Mouse (Mus musculus): Measurements from ENCODE around the gene Ascc3.

Ascc3 gene

DNA sequence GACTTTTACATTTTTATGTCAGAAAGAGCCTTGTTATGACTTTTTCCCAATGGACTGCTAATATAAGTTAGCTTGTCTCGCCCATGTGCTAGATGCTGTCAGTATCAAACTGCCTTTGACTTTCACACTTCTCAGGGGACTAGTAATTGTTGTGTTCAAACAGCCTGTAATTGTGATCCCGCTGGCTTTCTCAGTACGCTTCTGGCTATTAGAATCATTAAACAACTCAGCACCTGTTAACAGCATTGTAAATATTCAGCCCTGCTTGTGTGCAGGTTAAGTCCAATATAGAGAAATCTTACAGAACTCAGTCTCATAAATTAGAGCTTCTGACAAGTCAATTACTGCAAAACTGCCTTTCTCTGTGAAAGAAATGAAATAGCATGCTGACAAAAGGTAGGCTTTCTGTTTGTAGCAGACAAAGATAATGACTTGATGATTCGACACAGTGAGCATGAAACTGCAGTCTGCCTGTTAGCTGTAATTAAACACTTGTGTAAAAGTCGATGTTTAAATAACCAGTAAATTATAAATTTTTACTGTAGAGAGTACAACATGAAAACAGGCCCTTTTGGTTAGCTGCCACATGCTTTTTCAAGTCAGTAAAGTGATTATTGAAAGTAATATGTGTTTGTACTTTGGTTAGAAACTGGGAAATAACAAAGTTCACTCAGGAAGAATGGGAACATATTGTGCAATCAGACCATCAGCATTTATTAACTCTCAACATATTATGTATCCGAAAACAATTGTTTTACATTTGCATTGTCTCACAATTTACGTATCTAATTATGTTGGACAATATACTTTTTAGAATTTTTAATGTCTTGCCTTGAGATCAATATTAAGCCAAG is 171.2 kb downstream of the Ascc3 start:
- DNase-seq, result no peak

DNA sequence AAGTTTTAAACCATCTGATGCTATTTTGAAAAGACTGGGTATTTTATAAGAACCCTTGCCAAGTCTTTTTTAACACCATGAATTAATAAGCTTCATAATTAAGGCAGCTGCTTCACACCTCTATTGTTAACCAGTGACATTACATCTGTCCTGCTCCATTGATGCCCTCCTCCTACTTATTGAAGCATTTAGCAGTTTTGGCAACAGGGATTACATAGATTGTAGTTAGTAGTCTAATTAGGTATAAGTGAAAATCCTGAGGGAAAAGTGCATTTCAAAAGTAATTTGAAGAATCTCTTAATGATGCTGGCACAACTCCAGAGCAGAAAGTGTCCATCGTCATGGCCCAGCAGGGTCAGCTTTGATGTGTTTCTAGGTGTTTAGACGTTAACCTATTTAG is 180.3 kb downstream of the Ascc3 start:
- no peak for DNase-seq

DNA sequence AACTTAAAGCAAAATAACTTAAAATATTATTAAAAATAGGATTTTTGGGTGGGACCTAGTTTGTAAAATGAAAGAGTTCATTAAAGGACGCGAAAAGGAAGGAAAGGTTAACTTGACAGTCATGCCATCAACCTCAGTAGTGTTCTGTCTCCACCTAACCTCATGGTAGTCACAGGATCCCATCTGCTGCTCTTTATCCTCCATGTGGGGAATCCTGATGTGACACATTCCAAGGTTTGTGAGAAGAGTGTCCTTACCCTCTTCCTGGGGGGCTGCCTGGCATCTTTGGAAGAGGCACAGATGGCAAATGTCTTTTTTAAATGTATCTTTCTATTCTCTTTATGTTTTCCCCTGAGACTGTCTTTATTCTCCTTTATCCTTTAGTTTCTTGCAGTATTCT is 181.4 kb downstream of the Ascc3 start:
- no peak for DNase-seq

DNA sequence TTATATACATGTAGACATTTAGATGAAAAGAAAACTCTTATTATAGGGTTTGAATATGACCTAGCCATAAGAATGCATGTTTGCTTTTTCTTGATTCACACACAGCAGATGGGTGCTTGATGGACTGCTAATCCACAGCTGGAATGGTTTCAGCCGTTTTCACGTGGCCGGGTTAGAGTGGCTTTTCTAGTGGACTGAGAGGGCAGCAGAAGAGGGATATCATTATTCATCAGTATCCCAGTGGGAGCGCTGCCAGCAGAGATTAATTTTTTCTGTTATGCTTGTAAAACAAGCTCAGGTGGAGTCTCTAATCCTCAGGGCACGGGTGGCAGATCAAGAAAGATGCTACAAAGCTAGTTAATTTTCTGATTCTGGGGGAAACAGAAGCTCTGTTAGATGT is 200.4 kb downstream of the Ascc3 start:
- DNase-seq, result no peak

DNA sequence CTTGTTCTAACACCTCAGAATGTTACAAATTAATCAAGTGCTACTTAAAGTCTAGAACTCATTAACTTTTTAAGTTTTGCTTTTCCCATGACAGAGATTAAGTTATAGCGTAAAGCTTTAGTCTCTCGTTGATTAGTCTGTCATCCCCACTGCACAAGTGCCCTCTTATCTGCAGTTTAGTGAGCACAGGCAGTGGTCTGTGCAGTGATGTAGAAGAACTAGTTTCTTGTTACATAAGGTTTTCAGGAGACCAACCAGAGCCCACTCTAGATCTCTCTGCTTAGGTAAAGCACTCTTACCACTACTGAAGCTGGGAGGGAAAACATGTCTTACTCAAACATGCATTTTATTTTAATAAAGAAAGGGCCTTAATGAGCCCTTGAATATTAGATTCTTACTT is 209.1 kb downstream of the Ascc3 start:
- no peak for DNase-seq

DNA sequence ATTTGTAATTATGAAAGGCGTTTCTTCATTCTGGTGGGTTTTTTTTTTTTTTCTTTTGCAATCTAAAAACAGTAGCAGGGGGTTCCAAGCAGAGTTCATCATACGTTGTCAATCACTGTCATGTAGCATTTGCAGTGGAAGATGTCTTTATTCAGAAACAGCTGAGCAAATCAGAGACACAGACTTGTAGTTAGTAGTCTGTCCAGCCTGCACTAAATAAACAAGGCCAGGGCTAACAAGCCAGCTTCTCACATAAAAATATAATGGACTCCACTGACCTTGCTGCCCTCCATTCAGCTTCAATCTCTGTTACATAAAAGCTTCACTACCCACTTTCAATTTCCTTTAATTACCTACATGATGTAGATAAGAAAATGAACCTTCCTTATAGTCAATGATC is 209.9 kb downstream of the Ascc3 start:
- no peak for DNase-seq

DNA sequence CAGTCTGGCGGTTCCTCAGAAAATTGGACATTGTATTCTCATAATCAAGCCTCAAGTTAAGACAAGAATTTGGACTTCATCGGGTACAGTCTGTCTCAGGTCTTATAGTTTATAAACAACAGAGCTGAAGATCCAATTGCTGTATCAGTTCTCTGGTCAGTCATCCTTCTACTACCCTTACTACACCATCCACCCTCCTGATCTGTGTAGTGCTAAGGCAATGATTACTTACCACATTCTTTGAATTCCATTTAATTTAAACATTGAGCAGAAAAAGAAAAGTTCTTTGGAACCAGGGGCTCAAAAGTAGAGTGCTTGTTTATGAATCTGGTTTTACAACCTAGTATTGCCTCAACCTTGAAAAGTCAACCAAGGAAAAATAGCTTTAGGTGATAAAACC is 213.7 kb downstream of the Ascc3 start:
- no peak for DNase-seq

GRCm38 (mm10) chr10:50822363-50822762 is 229.9 kb downstream of the Ascc3 start:
- no peak for DNase-seq

DNA sequence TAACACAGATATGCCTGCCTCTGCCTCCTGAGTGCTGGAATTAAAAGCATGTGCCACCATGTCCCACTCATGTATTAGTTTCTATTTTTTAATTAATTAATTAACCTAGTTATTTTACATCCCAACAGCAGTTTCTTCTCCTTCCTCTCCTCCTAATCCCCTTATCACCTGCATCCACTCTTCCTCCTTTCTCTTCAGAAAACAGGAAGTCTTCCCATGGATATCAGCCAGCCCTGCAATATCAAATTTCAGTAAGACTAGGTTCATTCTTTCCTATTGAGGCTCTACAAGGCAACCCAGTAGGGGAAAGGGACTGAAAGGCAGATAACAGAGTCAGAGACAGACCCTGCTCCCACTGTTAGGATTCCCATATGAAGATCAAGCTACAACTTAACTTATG is 234.4 kb downstream of the Ascc3 start:
- no peak for DNase-seq

- no peak for DNase-seq
These were observed 242.1 kb downstream of the Ascc3 start for GRCm38 (mm10) chr10:50834533-50834932.

DNA sequence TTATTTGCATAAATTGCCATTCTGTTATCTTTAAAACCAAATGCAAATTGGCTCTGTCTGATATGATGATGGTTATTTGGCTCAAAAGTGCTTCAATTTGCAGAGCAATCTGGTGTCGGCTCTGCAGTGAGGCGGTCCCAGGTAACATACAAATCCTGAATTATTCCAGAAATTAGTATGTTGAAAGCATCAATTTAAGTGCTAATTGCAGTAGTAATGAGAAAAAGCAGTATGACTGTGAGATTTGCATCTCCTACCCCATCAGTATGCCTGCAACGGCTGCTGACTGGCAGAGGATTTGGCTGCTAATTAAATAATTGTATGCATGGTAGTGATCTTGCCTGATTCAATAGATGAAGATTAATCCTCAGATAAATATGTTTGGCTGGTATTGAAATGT is 250.9 kb downstream of the Ascc3 start:
- no peak for DNase-seq

DNA sequence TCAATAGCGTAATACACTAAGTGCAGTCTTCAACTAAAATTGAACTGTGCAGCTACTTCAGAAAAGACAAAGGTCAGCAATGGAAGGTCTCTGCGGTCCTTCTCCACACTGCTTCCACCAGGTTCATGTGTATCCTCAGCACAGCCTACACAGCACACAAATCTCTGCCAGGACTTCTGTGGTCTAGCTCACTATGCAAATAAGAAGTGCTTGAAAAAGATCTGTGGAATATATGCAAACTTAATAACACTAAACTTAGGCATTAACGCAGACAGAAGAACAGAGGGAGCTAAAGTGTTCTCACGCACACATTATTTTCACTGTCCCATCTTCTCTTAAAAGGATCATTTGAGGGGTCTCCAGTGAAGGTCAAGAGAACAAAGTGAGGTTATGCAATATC is 275.7 kb downstream of the Ascc3 start:
- no peak for DNase-seq

GRCm38 (mm10) chr10:50876952-50877351 is 284.5 kb downstream of the Ascc3 start:
- no peak for DNase-seq

DNA sequence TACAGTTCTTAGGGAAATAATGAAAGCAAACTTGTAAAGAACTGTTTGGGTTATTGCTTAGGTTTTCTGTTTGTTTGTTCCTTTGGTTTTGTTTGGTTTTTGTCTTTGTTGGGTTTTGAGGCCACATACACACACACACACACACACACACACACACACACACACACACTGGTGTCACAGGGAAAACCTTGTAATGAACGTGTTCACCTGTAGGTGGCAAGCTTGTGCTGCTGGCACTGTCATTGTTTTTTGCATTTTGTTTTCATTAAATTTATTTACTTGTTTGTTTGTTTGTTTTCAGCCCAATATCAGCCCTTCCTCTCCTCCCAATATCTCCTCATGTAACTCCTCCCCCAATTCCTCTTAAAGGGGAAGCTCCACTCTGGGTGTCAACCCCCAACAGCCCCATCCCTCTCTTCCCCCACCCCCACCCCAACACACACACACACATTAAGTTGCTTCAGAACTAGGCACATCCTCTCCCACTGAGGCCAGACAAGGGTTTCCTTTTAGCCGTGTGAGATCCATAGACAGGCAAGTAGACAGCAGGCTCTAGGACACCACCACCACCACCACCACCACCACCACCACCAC is 289.1 kb downstream of the Ascc3 start:
- DNase-seq, result no peak

- DNase-seq, result no peak
These were observed 289.9 kb downstream of the Ascc3 start for GRCm38 (mm10) chr10:50882366-50882765.

GRCm38 (mm10) chr10:50886305-50886704 is 293.8 kb downstream of the Ascc3 start:
- DNase-seq, result no peak

- DNase-seq, result no peak
These were observed 298.2 kb downstream of the Ascc3 start for GRCm38 (mm10) chr10:50890621-50891020.

- no peak for DNase-seq
These were observed 299.6 kb downstream of the Ascc3 start for GRCm38 (mm10) chr10:50891876-50892711.

- no peak for DNase-seq
These were observed 300.4 kb downstream of the Ascc3 start for GRCm38 (mm10) chr10:50892751-50893320.

- DNase-seq, result no peak
These were observed 301.1 kb downstream of the Ascc3 start for GRCm38 (mm10) chr10:50893546-50893945.

DNA sequence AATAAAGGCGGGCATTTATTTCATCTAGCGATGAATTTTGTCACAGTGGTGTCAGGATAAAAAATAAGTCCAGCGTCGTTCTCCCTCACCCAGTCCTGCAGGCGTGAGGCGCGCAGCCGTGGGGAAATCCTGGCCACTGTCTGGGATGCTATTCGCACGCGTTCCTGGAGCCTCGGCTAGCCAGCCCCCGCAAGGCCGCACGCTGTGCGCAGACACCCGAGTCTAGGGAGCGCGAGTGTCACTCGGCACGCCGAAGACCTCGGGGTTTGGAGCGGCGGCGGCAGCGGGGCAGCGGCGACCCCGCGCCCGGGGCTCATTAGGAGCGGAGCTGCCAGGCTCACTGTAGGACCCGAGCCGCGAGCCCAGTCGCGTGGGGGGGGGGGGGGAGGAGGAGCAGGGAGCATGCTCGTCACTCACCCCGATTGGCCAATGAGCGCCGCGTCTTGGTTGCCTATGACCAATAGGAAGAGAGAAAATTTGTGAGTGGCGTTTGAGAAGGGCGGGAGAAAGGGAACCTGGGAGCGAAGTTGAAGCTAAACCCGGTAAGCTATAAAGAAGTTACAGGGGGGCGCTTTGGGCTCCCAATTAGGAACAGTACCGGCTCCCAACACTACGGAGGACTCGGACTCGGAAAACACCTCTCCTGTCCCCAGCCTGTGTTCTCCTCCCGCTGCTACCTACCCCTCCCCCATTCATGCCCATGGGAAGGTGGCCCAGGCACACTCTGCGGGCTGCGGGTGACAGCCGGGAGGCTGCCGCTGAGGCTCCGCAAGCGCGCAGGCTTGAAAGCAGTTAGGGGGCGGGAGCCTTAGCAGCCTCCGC is 301.9 kb downstream of the Ascc3 start, which contains the start of gene Sim1:
TSS of gene Sim1 (plus strand) at position 585 of the 822 bp plus-strand sequence.
- peak; percentile 69 to 70 for DNase-seq

- DNase-seq, result peak in 1 of 2 experiments; percentile 30
These were observed 302.8 kb downstream of the Ascc3 start for GRCm38 (mm10) chr10:50895091-50895790.
